Mouse (Mus musculus) bone marrow, adult 2 months (tissue): ENCODE measurements around the gene Fam117b.

ENCODE experiments used
- CTCF ChIP-seq: fragments of 200-500 bp; IDR thresholded peaks from 2 replicates; pipeline ENCODE4 v1.5.1; 2011; ENCODE audit warnings: low read length, control low read depth; ENCODE audit not compliant: control insufficient read depth, insufficient read depth
- POLR2A ChIP-seq: fragments of 200-500 bp; IDR thresholded peaks from 2 replicates; pipeline ENCODE4 v1.6.1; 2011; ENCODE audit warnings: low read depth, mild to moderate bottlenecking, control low read depth, low read length, borderline replicate concordance; ENCODE audit not compliant: control insufficient read depth

GRCm38 (mm10) chr1:59902634-59903033, 10.2 kb upstream of the Fam117b start:
- no peak for TF ChIP-seq CTCF
- no peak for TF ChIP-seq POLR2A
